Mouse (Mus musculus) forebrain, embryonic 13.5 days (tissue): ENCODE results near the gene Tmod3. TPM values are rescaled to one million over a fixed set of nuclear protein-coding genes. Genes with fewer than 3 reads are reported as not detected.

Experiments used
- ATAC-seq: fragments of 200-750 bp; cut with Nextera tagmentation; 2 replicates; pipeline ENCODE4 v1.8.0; 2017
- H3K27ac ChIP-seq: fragments of 300-500 bp; sonication (generic); 2 replicates; pipeline ENCODE4 v1.5.1; 2015; ENCODE audit warnings: inconsistent platforms, mild to moderate bottlenecking, moderate library complexity
- H3K27me3 ChIP-seq: fragments of 300-500 bp; sonication (generic); 2 replicates; pipeline ENCODE4 v1.6.1; 2015; ENCODE audit warnings: mild to moderate bottlenecking, inconsistent platforms
- H3K36me3 ChIP-seq: fragments of 300-500 bp; sonication (generic); 2 replicates; pipeline ENCODE4 v1.6.1; 2015; ENCODE audit warnings: mild to moderate bottlenecking, inconsistent platforms; ENCODE audit not compliant: poor library complexity, severe bottlenecking
- H3K4me1 ChIP-seq: fragments of 300-500 bp; sonication (generic); 2 replicates; pipeline ENCODE4 v1.6.1; 2015; ENCODE audit warnings: inconsistent platforms
- H3K4me2 ChIP-seq: fragments of 300-500 bp; sonication (generic); 2 replicates; pipeline ENCODE4 v1.6.1; 2015; ENCODE audit warnings: inconsistent platforms, mild to moderate bottlenecking, moderate library complexity
- H3K4me3 ChIP-seq: fragments of 300-500 bp; sonication (generic); 2 replicates; pipeline ENCODE4 v1.5.1; 2015; ENCODE audit warnings: mild to moderate bottlenecking, inconsistent platforms
- H3K9ac ChIP-seq: fragments of 300-500 bp; sonication (generic); 2 replicates; pipeline ENCODE4 v1.6.1; 2015; ENCODE audit warnings: mild to moderate bottlenecking, inconsistent platforms
- H3K9me3 ChIP-seq: fragments of 300-500 bp; sonication (generic); replicated peaks from 2 replicates; pipeline ENCODE4 v1.6.1; 2016; ENCODE audit warnings: inconsistent platforms
- WGBS: fragments of 180-500 bp; shearing (Covaris S2); methylation state at CpG from one replicate; pipeline ENCODE4 v1.1.7; 2015; 5-methylcytosine and 5-hydroxymethylcytosine counted together
- polyA plus RNA-seq: library from polyadenylated mRNA; unstranded; fragments of >200 nt; fragmentation: Nextera tagmentation; extraction: Ambion mirVana; gene quantifications from 2 replicates; pipeline ENCODE4 v1.2.1, GENCODE M21; 2015

Gene Tmod3
- polyA plus RNA-seq, 1 experiment from 2014 or later: 101 TPM

GRCm38 (mm10) chr9:75479106-75479725 lies 80.2 kb downstream of the Tmod3 start:
- H3K9me3 ChIP-seq: no peaks in the 10 kb centered on the region
- 51% methylated on average over 8 of the region's 8 CpGs for WGBS
- H3K4me1 ChIP-seq: peaks cover 10% of the 10 kb centered on the region; the same call in 1 of the 2 replicates
- H3K27ac ChIP-seq: peak overlapping the region; percentile 40
- H3K27me3 ChIP-seq: no peaks in the 10 kb centered on the region
- H3K4me3 ChIP-seq: no peak overlapping the region
- ATAC-seq: peak; percentile 83
- H3K4me2 ChIP-seq: no peak overlapping the region
- H3K36me3 ChIP-seq: peaks cover 11% of the 10 kb centered on the region
- no peak overlapping the region for H3K9ac ChIP-seq

- H3K27ac ChIP-seq: no peak overlapping the region
- H3K9me3 ChIP-seq: no peaks in the 10 kb centered on the region
- no peaks in the 10 kb centered on the region for H3K27me3 ChIP-seq
- no peak for ATAC-seq
- H3K9ac ChIP-seq: no peak overlapping the region
- no peak overlapping the region for H3K4me3 ChIP-seq
- 78% methylated on average over 3 of the region's 3 CpGs for WGBS
- peaks cover 10% of the 10 kb centered on the region; the same call in 1 of the 2 replicates for H3K4me1 ChIP-seq
- no peak overlapping the region for H3K4me2 ChIP-seq
- peaks cover 16% of the 10 kb centered on the region for H3K36me3 ChIP-seq
Measured at GRCm38 (mm10) chr9:75477212-75477611, 82.2 kb downstream of the Tmod3 start.

GRCm38 (mm10) chr9:75468297-75468696 lies 91.2 kb downstream of the Tmod3 start:
- no peaks in the 10 kb centered on the region for H3K9me3 ChIP-seq
- no peak overlapping the region for H3K27ac ChIP-seq
- no peak overlapping the region for H3K4me2 ChIP-seq
- H3K4me1 ChIP-seq: no peaks in the 10 kb centered on the region
- WGBS: 81% methylated on average over 14 of the region's 14 CpGs
- no peaks in the 10 kb centered on the region for H3K27me3 ChIP-seq
- no peak for ATAC-seq
- no peak overlapping the region for H3K9ac ChIP-seq
- peaks cover 66% of the 10 kb centered on the region for H3K36me3 ChIP-seq
- H3K4me3 ChIP-seq: no peak overlapping the region

GRCm38 (mm10) chr9:75467581-75467980 lies 91.9 kb downstream of the Tmod3 start:
- Histone ChIP-seq H3K9me3 (no peaks in the 10 kb centered on the region), H3K36me3 (peaks cover 69% of the 10 kb centered on the region), H3K27ac (no peak overlapping the region), H3K4me1 (no peaks in the 10 kb centered on the region), H3K4me2 (no peak overlapping the region), H3K9ac (no peak overlapping the region), H3K27me3 (no peaks in the 10 kb centered on the region), H3K4me3 (no peak overlapping the region)
- ATAC-seq: no peak
- 97% methylated on average over 3 of the region's 3 CpGs for WGBS

- no peaks in the 10 kb centered on the region for H3K4me1 ChIP-seq
- no peak overlapping the region for H3K4me2 ChIP-seq
- H3K27me3 ChIP-seq: no peaks in the 10 kb centered on the region
- no peak overlapping the region for H3K4me3 ChIP-seq
- H3K9me3 ChIP-seq: no peaks in the 10 kb centered on the region
- 85% methylated on average over 4 of the region's 4 CpGs for WGBS
- H3K9ac ChIP-seq: no peak overlapping the region
- H3K27ac ChIP-seq: no peak overlapping the region
- H3K36me3 ChIP-seq: peaks cover 72% of the 10 kb centered on the region
- ATAC-seq: no peak
Measured at GRCm38 (mm10) chr9:75466641-75467040, 92.8 kb downstream of the Tmod3 start.

GRCm38 (mm10) chr9:75465856-75466255 lies 93.6 kb downstream of the Tmod3 start:
- ATAC-seq: no peak
- 93% methylated on average over 9 of the region's 9 CpGs for WGBS
- Histone ChIP-seq H3K9ac (no peak overlapping the region), H3K9me3 (no peaks in the 10 kb centered on the region), H3K36me3 (peaks cover 73% of the 10 kb centered on the region), H3K4me3 (no peak overlapping the region), H3K27ac (no peak overlapping the region), H3K27me3 (no peaks in the 10 kb centered on the region), H3K4me1 (no peaks in the 10 kb centered on the region), H3K4me2 (no peak overlapping the region)

GRCm38 (mm10) chr9:75463050-75463660 lies 96.3 kb downstream of the Tmod3 start:
- Histone ChIP-seq H3K4me3 (no peak overlapping the region), H3K4me2 (no peak overlapping the region), H3K9me3 (no peaks in the 10 kb centered on the region), H3K27me3 (no peaks in the 10 kb centered on the region), H3K27ac (no peak overlapping the region), H3K36me3 (peaks cover 96% of the 10 kb centered on the region), H3K9ac (no peak overlapping the region), H3K4me1 (no peaks in the 10 kb centered on the region)
- ATAC-seq: peak; percentile 76; the same call in 1 of the 2 replicates
- 73% methylated on average over 8 of the region's 8 CpGs for WGBS

- 78% methylated on average over 10 of the region's 10 CpGs for WGBS
- Histone ChIP-seq H3K9ac (no peak overlapping the region), H3K9me3 (no peaks in the 10 kb centered on the region), H3K4me3 (no peak overlapping the region), H3K27ac (no peak overlapping the region), H3K4me1 (no peaks in the 10 kb centered on the region), H3K36me3 (peaks cover 97% of the 10 kb centered on the region), H3K4me2 (no peak overlapping the region), H3K27me3 (no peaks in the 10 kb centered on the region)
- no peak for ATAC-seq
Measured at GRCm38 (mm10) chr9:75455684-75456083, 103.8 kb downstream of the Tmod3 start.

GRCm38 (mm10) chr9:75453994-75454393 lies 105.5 kb downstream of the Tmod3 start:
- Histone ChIP-seq H3K4me3 (no peak overlapping the region), H3K36me3 (peaks cover 94% of the 10 kb centered on the region), H3K27me3 (no peaks in the 10 kb centered on the region), H3K27ac (no peak overlapping the region), H3K9ac (no peak overlapping the region), H3K4me1 (no peaks in the 10 kb centered on the region), H3K4me2 (no peak overlapping the region), H3K9me3 (no peaks in the 10 kb centered on the region)
- ATAC-seq: no peak
- WGBS: 91% methylated on average over 2 of the region's 2 CpGs

GRCm38 (mm10) chr9:75448021-75448420 lies 111.4 kb downstream of the Tmod3 start:
- no peak overlapping the region for H3K9ac ChIP-seq
- H3K4me2 ChIP-seq: no peak overlapping the region
- no peak overlapping the region for H3K27ac ChIP-seq
- ATAC-seq: no peak
- 97% methylated on average over 3 of the region's 3 CpGs for WGBS
- peaks cover 1% of the 10 kb centered on the region for H3K4me1 ChIP-seq
- H3K36me3 ChIP-seq: peaks cover 75% of the 10 kb centered on the region
- no peaks in the 10 kb centered on the region for H3K27me3 ChIP-seq
- H3K9me3 ChIP-seq: no peaks in the 10 kb centered on the region
- H3K4me3 ChIP-seq: no peak overlapping the region
